Mouse (Mus musculus): ENCODE measurements at regions not wholly inside any gene's neighbourhood (a gene's known extent, or its start where the extent isn't known, plus 50 kb on each side); places are given as distances from the start of the nearest gene placed in this dataset.
"Not testable (repeated sequence)": the region's sequence is repeated elsewhere in the genome, so short reads cannot be mapped to it uniquely, and the experiment has no call there.

DNA sequence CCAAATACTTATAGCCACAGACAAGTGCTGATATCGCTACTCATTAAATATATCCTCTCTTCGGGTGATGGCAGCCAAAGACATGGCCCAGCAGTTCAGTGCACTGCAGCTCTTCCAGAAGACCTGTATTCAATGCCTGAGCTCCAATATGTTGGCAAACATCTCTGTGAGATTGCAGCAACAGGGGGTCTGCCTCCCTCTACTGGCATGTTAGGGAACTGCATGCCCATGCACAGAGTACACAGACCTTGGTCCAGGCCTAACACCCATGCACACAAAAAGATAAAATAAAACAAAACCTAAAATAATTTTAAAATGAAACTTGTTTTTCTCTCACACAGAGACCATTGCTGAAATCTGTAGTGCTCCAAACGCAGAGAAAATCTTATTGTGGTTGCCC is 82.1 kb upstream of the Zmat1 start:
- peak; percentile 68 for TF ChIP-seq CTCF (conservative IDR thresholded peaks at IDR 0.05; ENCODE audit: insufficient read depth, insufficient read length, low read depth, low read length)
- TF ChIP-seq POLR2A (IDR thresholded peaks at IDR 0.05; ENCODE audit: low read depth, low read length): not testable (repeated sequence)
